In genomic region chr1:79819296-79819879, GRCm38 (mm10) we compare ENCODE assay signal across 18 mouse cellular contexts. TPM values are rescaled to one million over a fixed set of nuclear protein-coding genes. Genes with fewer than 3 reads are reported as not detected.
DNase-seq lines count a peak whose midpoint lies in the region; ATAC-seq and TF ChIP-seq lines count a peak whose summit lies in the region.
"Had no signal": no experiment of that assay in that cellular context is flagged by ENCODE, and none has a peak within 500 bp of the region (broad histone marks: within the 10 kb centered on the region; RNA-seq: fewer than 3 reads in every experiment).

No protein-coding gene starts in this region.

- no peaks in the 10 kb centered on the region for H3K9me3 ChIP-seq in liver, postnatal 0 days (ENCODE audit: low read length)
- H3K9me3 ChIP-seq: embryonic facial prominence, embryonic 10.5 days; forebrain, embryonic 13.5 days; liver, embryonic 15.5 days; midbrain, embryonic 10.5 days had no signal

- intact Hi-C loops in heart, adult 2 months (cut with DNase I): no loop called here
- intact Hi-C loops in heart, postnatal 36 days (cut with DNase I): loop anchor here (2.0 kb wide), 1 partner anchor 39 kb away; no protein-coding TSS in a partner anchor
- intact Hi-C loops in left cerebral cortex, postnatal 4 days (cut with DNase I): no loop called here

- H3K27me3 ChIP-seq in heart, adult 2 months (ENCODE audit: control insufficient read depth, insufficient read depth, low read length): no peaks in the 10 kb centered on the region
- H3K27me3 ChIP-seq in liver, postnatal 0 days (ENCODE audit: insufficient read depth, low read length): no peaks in the 10 kb centered on the region
- H3K27me3 ChIP-seq: forebrain, embryonic 13.5 days; liver, embryonic 15.5 days had no signal

- ATAC-seq in liver, postnatal 0 days: no peak
- ATAC-seq: forebrain, embryonic 13.5 days; inflammation-experienced regulatory T-cells, adult 6 months had no signal

- H3K27ac ChIP-seq in heart, adult 2 months: no peak overlapping the region
- H3K27ac ChIP-seq in liver, postnatal 0 days (ENCODE audit: low read depth): no peak overlapping the region
- H3K27ac ChIP-seq: embryonic facial prominence, embryonic 10.5 days; forebrain, embryonic 13.5 days; liver, embryonic 15.5 days; midbrain, embryonic 10.5 days had no signal

- no peaks in the 10 kb centered on the region for H3K36me3 ChIP-seq in heart, adult 2 months (ENCODE audit: control insufficient read depth, insufficient read depth, low read length)
- H3K36me3 ChIP-seq in liver, postnatal 0 days (replicated peaks; ENCODE audit: insufficient read depth, low read length): no peaks in the 10 kb centered on the region
- H3K36me3 ChIP-seq: liver, embryonic 15.5 days had no signal

- H3K79me2 ChIP-seq in heart, adult 2 months (replicated peaks; ENCODE audit: control insufficient read depth, insufficient read depth, low read length): no peaks in the 10 kb centered on the region

- TF ChIP-seq EP300 in heart, adult 2 months (IDR thresholded peaks at IDR 0.05; ENCODE audit: insufficient read depth, low read depth, low read length): no peak
- TF ChIP-seq EP300 in liver, postnatal 0 days (IDR thresholded peaks at IDR 0.05; ENCODE audit: low read depth): no peak

- 74% methylated on average over 11 of the region's 11 CpGs for WGBS in heart, adult 2 months
- WGBS in liver, postnatal 0 days (ENCODE audit: insufficient replicate concordance): 83% methylated on average over 11 of the region's 11 CpGs

- H3K4me2 ChIP-seq in liver, postnatal 0 days (ENCODE audit: low read depth, low read length): no peak overlapping the region
- H3K4me2 ChIP-seq: forebrain, embryonic 13.5 days; heart, embryonic 11.5 days; liver, embryonic 15.5 days had no signal

- DNase-seq in adrenal gland, adult (ENCODE audit: inconsistent age in 2 of 2, low spot score in 1 of 2): peak; percentile 9 to 62
- DNase-seq in adrenal gland, postnatal 4 days (ENCODE audit: low spot score in 2 of 2): no peak
- DNase-seq in heart, adult 2 months: no peak
- no peak for DNase-seq in heart, postnatal 36 days
- no peak for DNase-seq in liver, postnatal 0 days
- no peak for DNase-seq in liver
- DNase-seq in left cerebral cortex, postnatal 4 days: no peak
- no peak for DNase-seq in spleen, postnatal 14 days (ENCODE audit: low spot score in 2 of 2)
- DNase-seq: cerebellum, adult 18-20 months; cerebellum, postnatal 36 days; lung, postnatal 14 days; thymus, postnatal 14 days had no signal

- TF ChIP-seq POLR2A in heart, adult 2 months (IDR thresholded peaks at IDR 0.05; ENCODE audit: insufficient read depth, low read depth, low read length): no peak

- no peak overlapping the region for H3K9ac ChIP-seq in heart, adult 2 months (ENCODE audit: low read depth, low read length)
- H3K9ac ChIP-seq in liver, postnatal 0 days (replicated peaks): no peak overlapping the region
- H3K9ac ChIP-seq: forebrain, embryonic 13.5 days; liver, embryonic 15.5 days had no signal

- H3K4me3 ChIP-seq in heart, adult 2 months: no peak overlapping the region
- H3K4me3 ChIP-seq in liver, postnatal 0 days (ENCODE audit: low read depth, low read length): no peak overlapping the region
- H3K4me3 ChIP-seq: embryonic facial prominence, embryonic 10.5 days; forebrain, embryonic 13.5 days; liver, embryonic 15.5 days; midbrain, embryonic 10.5 days had no signal

- H3K4me1 ChIP-seq in heart, adult 2 months (ENCODE audit: control insufficient read depth, insufficient read depth, low read length): peaks cover 4% of the 10 kb centered on the region
- no peaks in the 10 kb centered on the region for H3K4me1 ChIP-seq in liver, postnatal 0 days (ENCODE audit: insufficient read depth)
- H3K4me1 ChIP-seq: liver, embryonic 15.5 days; midbrain, embryonic 10.5 days had no signal

- TF ChIP-seq CTCF in heart, adult 2 months (IDR thresholded peaks at IDR 0.05): peak; percentile 51
- 0 out of 2 replicates have a peak, but pooled peaks have one; percentile 4 for TF ChIP-seq CTCF in liver, postnatal 0 days (IDR thresholded peaks at IDR 0.05; ENCODE audit: low read depth)

RNA-seq across cellular contexts. Expression of gene Serpine2, which starts 41.6 kb away (rescaled TPM):
- total RNA-seq in adrenal gland, postnatal 4 days (2021): 10 to 100 TPM; 20.1 to 31.4 TPM
- total RNA-seq in heart, adult 2 months (2021): 10 to 100 TPM; 18.1 to 24.9 TPM
- polyA plus RNA-seq in heart, adult 2 months (2012; rRNA removed): 28.4 and 40.6 TPM in 2 replicates
- 10 to 100 TPM; 18.7 to 27.2 TPM for total RNA-seq in heart, postnatal 36 days (2021)
- 9.3 and 9.4 TPM in 2 replicates for polyA plus RNA-seq in liver, postnatal 0 days (2015; fragmentation: Nextera tagmentation; extraction: Ambion mirVana)
- total RNA-seq in left cerebral cortex, postnatal 4 days (2021): 100 to 1,000 TPM; 122 to 129 TPM

RNA-seq across cellular contexts. Expression of gene Wdfy1, which starts 43.4 kb away (rescaled TPM):
- 10 to 100 TPM; 46.4 TPM for total RNA-seq in adrenal gland, postnatal 4 days (2021)
- 10 to 100 TPM; 14.0 to 14.9 TPM for total RNA-seq in heart, adult 2 months (2021)
- polyA plus RNA-seq in heart, adult 2 months (2012; rRNA removed): 15.8 and 23.5 TPM in 2 replicates
- total RNA-seq in heart, postnatal 36 days (2021): 10 to 100 TPM; 17.0 to 19.7 TPM
- 15.7 and 17.2 TPM in 2 replicates for polyA plus RNA-seq in liver, postnatal 0 days (2015; fragmentation: Nextera tagmentation; extraction: Ambion mirVana)
- 10 to 100 TPM; 56.1 to 59.6 TPM for total RNA-seq in left cerebral cortex, postnatal 4 days (2021)

RNA-seq across cellular contexts. Expression of gene Mrpl44, which starts 43.6 kb away (rescaled TPM):
- total RNA-seq in adrenal gland, postnatal 4 days (2021): 10 to 100 TPM; 59.6 to 65.1 TPM
- 10 to 100 TPM; 61.5 to 66.6 TPM for total RNA-seq in heart, adult 2 months (2021)
- 29.4 and 34.1 TPM in 2 replicates for polyA plus RNA-seq in heart, adult 2 months (2012; rRNA removed)
- 10 to 100 TPM; 66.7 to 74.2 TPM for total RNA-seq in heart, postnatal 36 days (2021)
- polyA plus RNA-seq in liver, postnatal 0 days (2015; fragmentation: Nextera tagmentation; extraction: Ambion mirVana): 22.2 and 22.7 TPM in 2 replicates
- total RNA-seq in left cerebral cortex, postnatal 4 days (2021): 10 to 100 TPM; 21.0 to 22.4 TPM

Comparison
In these comparisons a context has a peak if more than half of its experiments do, and no peak if none do; other contexts are left out.
1. DNase-seq: peak in adrenal gland, adult (2 of 2); none in adrenal gland, postnatal 4 days (0 of 2), heart, adult 2 months (0 of 2), heart, postnatal 36 days (0 of 2), liver, postnatal 0 days (single experiment), liver (single experiment), left cerebral cortex, postnatal 4 days (single experiment) and spleen, postnatal 14 days (0 of 2).